Mouse (Mus musculus) layer of hippocampus, adult 9-10 months (tissue): ENCODE measurements around the gene Lrp5.

Source experiments
- DNase-seq: peaks from one replicate; pipeline ENCODE4 v3.0.0; 2022; ENCODE audit warnings: low spot score

Lrp5 gene

GRCm38 (mm10) chr19:3556169-3556827 is 130.1 kb downstream of the Lrp5 start:
- DNase-seq = no peak

GRCm38 (mm10) chr19:3554785-3555184 is 131.6 kb downstream of the Lrp5 start:
- DNase-seq = no peak

GRCm38 (mm10) chr19:3551573-3552159 is 134.7 kb downstream of the Lrp5 start:
- no peak for DNase-seq

- no peak for DNase-seq
These were observed 136.3 kb downstream of the Lrp5 start for GRCm38 (mm10) chr19:3550101-3550500.

GRCm38 (mm10) chr19:3549263-3549662 is 137.1 kb downstream of the Lrp5 start:
- DNase-seq = no peak

- DNase-seq = no peak
These were observed 138.1 kb downstream of the Lrp5 start for GRCm38 (mm10) chr19:3548311-3548710.

- no peak for DNase-seq
These were observed 141.4 kb downstream of the Lrp5 start for GRCm38 (mm10) chr19:3544995-3545394.

- DNase-seq = no peak
These were observed 143.8 kb downstream of the Lrp5 start for GRCm38 (mm10) chr19:3542591-3542990.

GRCm38 (mm10) chr19:3540997-3541396 is 145.4 kb downstream of the Lrp5 start:
- no peak for DNase-seq

- no peak for DNase-seq
These were observed 146.1 kb downstream of the Lrp5 start for GRCm38 (mm10) chr19:3540254-3540653.

- no peak for DNase-seq
These were observed 146.9 kb downstream of the Lrp5 start for GRCm38 (mm10) chr19:3539456-3539855.

GRCm38 (mm10) chr19:3537658-3538057 is 148.7 kb downstream of the Lrp5 start:
- DNase-seq = no peak

- DNase-seq = no peak
These were observed 151.4 kb downstream of the Lrp5 start for GRCm38 (mm10) chr19:3534945-3535344.
